Mouse (Mus musculus) layer of hippocampus, postnatal 10 days (tissue): ENCODE measurements at regions not wholly inside any gene's neighbourhood (a gene's known extent, or its start where the extent isn't known, plus 50 kb on each side); places are given as distances from the start of the nearest gene placed in this dataset.
A peak's percentile ranks its signal among the peaks of the same experiment; 100 is the strongest.

Experiments
- DNase-seq, 2 experiments: peaks; one replicate each; pipeline ENCODE4 v3.0.0; 2021; ENCODE audit warnings: low spot score in 2 of 2

DNA sequence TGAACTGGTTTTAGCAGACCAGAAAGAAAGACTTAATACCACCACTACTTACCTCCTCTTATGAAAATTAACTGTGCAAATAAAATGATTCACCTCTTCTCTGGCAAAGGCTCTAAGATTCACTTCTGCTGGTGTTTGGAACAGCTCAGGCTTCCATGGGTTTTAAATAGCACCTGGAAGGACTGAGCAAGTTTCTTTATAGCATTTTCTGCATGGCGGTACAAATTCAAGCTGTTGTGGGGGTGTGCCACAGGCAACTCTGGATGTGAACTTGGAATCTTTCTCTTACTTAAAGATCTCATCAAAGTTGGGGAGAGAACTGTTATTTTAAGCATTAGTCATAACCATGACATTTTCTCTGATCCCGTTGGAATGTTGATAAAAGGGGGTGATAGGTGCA, 350.1 kb upstream of the Cd180 start:
- DNase-seq, result no peak

DNA sequence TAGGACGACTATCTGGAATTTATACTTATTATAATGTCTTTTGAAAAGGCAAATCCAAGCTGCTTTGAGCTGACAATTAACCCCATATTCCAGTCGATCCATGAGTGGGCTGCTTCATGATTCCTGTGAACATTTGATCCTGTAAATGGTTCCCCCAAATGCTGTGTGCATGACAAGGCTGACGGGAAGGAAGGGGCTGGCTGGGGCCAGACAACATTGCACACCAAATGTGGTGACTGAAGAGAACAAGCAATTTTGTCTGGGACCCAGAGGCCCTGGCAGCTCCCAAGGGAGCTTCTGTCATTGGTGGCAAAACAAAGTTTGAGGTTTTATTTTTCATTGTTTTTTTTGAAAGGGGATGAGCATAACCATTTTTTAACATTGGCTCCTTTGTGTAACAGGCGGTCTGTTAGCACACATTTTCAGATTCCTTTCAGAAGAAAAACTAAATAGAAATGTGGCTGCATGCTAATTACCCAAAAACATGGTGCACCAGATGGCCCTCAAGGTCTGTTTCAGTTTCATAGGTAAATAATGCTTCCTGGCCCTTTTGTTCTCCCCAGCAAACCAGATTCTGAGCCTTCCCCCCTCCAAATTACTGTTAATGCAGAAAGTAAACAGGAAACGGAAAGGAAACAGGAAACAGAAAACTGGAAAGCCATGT, 348.6 kb upstream of the Cd180 start:
- peak; percentile 24 to 55 for DNase-seq

DNA sequence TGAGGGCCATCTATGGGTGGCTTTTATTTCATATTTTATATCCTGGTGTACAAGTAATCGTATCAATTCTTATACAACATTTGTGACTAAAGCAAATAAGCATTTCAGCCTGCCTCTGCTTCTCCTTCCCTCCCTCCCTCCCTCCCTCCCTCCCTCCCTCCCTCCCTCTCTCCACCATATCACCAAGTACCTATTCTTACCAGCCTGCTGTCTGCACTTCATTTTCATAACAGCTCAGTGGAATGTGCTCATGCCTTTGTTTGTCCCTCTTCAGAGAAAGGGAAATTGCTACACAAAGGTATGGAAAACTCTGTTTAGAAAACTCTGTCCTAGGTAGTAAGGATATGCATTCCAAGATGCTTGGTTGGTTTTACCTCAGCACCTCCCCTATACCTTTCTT, 343.9 kb upstream of the Cd180 start:
- DNase-seq, result no peak

DNA sequence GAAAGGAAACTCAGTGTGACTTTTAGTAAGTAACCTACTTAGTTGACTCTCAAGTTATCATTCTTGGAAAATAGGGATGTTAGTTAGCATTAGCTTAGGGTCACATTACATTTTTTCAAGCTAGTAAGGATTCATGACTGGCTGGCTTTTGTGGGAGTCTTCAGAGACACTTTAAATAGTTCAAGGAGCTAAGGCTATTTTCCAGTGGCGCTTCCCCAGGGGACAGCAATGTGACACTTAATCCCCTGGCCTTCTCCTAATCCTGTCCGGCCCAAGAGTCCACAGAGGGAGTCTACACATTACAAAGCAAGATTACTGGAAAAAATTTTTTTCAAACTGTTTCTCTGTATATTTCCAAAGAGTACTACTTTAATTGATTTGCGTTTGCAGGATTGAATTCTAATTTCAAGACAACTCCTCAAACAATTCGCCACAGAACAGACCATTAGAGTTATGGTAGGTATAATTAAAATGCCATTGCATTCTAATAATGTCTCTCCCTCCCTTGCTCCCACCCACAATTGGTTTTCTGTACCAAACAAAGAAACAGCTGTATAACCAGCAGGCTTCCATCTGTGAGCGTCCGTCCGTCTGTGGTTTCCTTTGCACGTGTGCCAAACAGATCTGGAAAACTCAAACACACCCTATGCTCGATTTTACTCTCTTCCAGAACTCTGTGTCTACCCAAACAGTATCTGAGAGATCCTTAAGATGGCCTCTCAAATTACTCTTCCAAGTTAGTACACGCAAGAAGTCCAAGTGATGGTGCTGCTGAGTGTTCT, 341.1 kb upstream of the Cd180 start:
- no peak for DNase-seq

DNA sequence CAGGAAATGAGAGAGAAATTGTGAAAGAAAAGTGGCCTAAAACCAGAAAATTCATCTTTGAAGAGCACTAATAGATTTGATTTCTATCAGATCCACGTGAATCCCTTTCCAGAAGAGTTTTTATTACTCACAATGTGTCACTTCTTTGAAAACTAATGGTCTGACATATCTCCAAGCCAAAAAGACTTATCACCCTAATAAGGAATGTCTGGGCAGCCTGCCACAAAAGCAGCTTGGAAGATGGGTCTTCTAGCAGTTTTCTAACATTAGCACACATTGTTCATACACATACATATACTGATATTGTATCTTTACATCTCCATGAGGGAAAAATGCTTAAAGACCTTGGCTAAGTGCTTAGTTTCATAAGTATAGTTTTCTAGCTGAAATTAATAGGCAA, 337.8 kb upstream of the Cd180 start:
- DNase-seq, result no peak

DNA sequence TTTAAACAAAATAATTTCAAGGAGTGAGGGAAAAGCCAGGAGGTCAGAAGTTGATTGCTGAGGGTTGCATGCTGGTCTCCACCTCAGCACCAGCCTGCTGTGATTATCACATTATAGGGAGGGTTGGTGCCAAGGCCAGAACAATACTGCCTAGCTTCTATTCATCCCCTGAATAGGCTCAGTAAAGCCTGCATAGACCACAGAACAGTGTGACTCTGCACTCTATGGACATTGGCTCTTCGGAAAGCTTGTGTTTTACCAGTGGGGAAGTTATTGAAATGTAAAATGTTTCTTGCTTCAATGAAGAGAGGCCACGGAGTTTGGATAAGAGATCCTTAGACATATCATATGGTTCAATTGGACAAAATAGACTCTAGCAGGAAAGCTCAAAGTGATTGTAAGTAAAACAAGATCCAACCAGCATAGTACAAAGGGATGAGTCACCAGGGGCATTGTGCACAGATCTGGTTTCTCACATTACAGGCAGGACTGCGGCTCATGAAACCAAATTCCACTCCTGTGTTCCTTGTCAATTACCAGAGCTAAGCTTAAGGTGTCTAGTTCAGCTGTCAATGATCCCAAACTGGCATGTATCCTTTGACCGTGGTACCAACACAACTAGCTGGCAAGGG, 320.8 kb upstream of the Cd180 start:
- no peak for DNase-seq

DNA sequence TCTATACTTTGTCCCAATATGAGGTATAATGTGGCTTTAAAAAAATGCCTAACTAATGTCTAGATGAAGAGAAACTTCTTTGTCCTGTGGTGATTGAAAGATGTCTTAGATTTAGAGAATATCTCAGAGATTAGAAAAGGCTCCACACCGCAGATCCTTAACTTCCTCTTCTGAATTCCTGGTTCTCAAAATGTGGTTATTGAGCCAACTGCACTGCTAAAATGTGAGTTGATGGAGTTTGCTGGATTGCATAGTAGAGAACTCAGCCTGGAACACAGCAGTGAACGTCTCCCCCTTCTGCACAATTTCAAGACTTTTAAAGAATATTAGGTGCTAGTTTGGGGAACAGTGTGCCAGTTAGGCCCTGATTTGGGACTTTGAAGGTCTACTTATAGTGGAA, 312.7 kb upstream of the Cd180 start:
- no peak for DNase-seq

DNA sequence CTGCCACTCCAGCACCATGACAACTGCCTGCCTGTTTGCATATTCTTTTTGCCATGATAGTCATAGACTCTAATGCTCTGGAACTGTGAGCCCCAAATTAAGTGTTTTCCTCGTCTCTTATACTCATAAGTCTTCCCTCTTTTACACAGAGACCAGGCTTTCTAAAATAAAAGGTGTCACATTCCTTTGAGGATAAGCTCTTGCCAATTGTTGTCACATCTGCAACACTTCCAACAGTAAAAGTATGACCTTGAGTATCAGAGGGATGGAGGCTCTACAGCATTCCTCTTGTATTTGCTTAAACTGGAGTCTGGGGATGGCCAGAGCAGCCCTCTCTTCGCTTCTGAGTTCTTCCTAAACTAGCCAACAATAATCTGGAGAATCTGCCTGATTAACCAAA, 301.4 kb upstream of the Cd180 start:
- DNase-seq, result no peak

DNA sequence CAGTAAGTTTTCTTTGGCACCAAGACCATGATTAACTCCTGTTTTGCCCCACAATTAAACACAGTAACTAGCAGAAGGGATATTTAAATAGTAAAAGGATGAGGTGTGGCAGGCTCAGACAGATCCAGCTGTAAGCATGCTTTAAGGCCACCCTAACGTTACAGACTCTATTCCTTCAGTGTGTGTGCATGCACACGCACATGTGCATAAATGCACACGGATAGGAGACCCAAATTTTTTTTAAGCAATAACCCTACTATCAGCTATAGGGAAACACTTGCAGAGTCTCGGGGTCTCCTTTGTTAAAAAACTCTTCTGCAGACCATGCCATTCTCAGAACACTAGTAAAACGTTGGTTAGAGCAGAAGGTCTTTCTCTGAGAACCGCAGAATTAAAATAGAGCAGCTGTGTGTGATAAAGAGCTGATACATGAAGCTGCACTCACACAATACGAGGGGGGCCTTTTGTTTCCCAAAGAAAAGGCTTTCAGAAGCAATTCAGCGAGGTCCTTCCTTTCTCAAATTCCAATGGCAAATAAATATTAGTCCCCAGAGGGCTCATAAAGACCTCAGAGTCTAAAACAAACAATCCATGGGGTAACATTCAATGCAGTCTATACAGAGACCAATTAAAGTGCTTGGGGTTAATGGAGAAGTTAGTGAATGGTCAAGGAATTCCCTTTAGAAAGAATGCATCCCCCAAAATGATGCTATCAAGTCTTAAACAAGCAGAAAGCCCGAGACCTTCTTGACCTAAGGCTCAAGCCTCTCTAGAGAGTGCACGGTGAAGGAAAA, 300.3 kb upstream of the Cd180 start:
- DNase-seq, result no peak

DNA sequence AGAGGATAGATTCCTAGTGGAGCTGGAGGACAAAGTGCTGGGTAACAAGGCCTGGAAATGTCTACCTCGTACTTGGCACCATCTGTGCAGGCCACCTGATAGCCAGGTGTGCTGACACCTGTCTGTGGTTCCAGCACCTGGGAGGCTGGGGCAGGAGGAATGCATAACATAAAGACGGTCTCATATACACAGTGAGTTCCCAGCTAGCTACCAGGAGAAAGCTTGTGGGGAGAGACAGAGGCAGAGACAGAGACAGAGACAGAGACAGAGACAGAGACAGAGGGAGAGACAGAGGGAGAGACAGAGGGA, 299.7 kb upstream of the Cd180 start:
- no peak for DNase-seq

DNA sequence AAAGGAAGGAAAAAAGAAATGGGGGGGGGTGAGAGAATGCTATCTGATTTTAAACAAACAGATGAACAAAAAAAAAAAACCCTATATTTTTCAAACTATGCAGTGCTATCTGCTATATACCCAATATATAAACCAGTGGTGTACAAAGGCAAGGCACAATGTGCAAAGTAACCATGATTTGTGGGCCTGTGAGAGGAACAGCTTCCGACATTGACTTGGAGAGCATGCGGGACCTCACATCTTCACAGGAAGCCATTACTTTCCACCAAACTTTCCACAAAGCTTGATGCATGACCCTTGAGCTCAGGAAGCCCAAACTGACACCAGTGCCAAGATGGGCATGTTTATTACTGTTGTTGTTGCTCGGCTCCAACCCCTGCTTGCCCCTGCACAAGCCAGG, 299.3 kb upstream of the Cd180 start:
- DNase-seq, result no peak

DNA sequence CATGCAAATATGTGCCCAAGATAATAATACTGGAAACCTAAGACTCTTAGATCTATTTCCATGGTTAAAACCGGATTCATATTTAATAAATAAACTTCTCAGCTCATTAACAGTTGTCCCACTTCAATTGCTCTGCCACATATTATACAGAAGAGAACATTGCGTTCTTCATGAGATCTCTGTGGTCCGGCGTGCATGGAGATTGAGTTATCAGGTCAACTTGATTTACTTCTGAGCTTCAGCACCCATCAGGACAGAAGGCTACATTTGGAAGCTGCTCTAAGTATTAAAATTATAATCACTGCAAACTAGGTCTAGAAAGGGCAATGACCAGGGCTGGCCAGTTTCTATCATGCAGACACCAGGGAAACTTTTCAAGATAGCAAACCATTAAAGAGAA, 295.9 kb upstream of the Cd180 start:
- DNase-seq, result no peak

DNA sequence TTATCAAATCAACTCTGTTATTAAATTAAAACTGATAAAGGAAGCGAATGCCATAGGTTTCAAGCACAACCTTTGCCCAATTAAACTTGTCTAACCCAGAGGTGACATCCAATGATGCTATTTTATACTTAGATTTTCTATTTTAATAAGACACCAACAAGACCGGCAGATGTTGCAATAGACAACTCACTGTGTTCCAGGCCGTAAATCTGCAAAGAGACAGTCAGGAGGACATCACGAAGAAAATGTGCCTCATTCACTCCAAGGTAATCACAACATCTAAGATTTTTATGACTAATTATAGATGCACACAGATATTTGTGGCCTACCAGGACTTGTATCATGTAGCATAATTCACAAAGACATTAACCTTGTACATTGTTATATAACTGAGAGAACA, 281.5 kb upstream of the Cd180 start:
- no peak for DNase-seq

DNA sequence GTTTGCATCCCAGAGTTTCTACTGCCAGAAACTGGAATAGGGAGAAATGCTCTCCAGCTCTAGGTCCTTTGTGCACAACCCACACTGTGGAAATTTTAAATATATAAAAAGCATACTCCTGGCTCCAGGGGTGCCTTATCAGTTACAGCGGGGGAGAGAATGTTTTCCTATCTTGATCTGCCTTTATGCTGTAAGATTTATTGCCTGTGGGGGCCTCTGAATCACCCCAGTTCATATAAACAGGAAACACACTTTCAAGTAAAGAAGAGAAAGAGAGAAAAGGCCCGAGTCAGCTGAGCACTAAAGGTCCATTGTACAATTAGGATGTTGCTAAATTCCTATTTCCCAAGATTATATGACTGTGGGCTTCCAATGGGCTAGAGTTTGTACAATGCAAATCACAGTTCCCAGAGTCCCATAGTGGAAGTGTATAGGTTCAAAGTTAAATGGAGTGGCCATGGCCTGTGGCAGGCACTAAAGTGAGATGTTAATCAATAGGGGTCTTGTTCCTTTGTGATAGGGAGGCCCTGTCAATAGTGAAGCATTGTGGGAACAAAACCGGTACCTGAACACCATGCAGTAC, 258.9 kb upstream of the Cd180 start:
- DNase-seq, result no peak

DNA sequence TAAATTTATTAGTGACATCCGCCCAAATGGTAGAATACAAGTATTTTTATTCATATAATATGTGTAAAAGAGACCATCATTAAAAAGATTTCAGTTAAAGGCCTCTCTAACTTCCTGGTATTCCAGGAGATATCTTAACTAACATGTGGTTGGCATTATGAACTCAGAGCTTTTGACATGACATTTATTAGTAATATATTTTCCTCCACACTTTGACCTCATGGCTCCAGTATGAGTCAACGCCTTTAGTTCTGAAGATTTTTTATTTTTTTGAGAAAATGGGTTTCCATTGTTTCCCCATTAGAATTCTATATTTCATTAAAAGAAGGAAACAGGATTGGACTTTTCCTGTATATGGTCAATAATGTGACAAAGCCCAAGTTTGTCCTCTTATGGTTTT, 250.7 kb upstream of the Cd180 start:
- DNase-seq, result no peak

DNA sequence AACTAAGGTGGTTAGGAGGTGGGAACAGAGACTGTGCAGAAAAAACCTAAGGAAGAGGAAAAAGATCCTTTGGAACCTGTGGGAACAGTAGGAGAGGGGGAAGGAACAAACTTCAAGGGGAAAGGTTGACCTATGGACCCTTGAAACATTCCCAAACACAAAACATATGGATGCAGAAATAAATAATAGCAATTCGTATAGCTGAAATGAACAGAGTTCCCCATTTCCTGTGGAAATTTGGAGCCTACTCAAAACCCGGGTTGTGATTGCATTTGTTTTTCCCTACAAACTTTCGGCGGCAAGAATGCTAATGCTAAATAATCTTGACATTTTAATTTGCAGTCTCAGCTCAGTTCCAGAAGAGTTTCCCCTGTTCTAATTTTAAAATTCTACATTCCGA, 246.0 kb upstream of the Cd180 start:
- no peak for DNase-seq

DNA sequence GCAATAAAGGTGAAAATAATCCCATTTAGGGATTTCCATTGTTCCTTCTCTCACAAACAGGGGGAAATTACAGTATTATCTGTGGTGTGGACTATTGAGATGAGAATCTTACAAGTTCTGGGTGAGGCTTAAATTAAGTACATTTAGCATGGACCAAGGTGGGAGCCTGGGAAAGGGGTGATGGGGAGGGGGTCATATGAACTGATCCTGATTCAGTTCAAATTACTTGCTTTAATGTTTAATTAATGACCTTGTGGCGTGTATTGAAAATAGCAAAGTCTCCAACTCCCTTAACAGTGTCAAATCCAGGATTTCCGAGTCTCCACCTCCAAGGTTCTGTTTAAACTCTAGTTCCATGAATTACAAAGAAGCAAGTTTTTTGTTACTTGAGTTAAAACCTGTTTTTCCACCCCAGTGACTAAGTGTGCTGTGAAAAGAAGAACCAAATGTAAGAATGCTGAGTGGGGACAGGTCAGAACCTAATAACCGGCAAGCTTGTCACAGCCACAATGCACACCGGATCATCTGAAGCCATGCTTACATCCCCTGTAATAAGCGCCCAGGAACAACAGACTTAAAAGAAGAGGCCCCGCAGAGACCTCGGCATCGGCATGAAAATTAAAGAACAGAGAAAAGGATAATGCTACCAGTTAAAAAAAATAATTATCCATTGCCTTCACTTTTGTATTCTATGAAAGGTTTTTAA, 243.8 kb upstream of the Cd180 start:
- no peak for DNase-seq

DNA sequence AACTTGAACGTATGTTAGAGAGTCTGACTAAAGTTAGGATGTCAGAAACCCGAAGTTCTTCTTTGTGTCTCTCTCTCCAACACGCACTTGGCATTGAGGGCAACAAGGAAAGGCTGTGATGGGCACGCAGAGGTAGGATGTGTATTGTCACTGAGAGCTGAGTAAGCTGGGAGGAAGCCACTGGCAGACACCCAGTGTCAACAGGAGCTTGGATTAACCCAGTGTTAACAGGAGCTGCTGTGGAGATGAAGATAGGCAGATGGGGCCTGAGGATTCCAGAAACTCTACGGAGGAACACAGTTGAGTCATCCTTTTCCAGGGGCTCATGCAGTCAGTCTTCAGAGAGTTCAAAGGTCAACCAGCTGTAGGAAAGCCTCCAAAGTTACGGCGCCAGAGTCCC, 242.2 kb upstream of the Cd180 start:
- no peak for DNase-seq

DNA sequence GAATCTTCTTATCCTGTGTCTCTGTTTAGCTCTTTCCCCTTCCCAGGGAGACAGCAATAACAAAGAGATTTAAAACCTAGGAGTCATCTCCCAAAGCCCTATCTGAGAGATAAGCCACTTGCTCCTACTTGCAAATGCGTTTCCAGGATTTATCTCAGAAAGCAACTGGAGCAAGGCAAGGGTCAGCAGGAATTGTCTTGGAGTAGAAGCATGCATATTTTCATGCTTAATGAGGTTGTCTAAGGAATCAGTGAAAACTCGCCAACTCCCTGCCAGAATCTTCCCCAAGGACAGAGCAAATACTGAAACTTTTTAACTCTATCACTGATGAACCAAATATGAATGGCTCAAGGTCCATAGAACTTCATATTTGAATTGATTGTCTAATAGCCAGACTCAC, 234.6 kb upstream of the Cd180 start:
- DNase-seq, result no peak

DNA sequence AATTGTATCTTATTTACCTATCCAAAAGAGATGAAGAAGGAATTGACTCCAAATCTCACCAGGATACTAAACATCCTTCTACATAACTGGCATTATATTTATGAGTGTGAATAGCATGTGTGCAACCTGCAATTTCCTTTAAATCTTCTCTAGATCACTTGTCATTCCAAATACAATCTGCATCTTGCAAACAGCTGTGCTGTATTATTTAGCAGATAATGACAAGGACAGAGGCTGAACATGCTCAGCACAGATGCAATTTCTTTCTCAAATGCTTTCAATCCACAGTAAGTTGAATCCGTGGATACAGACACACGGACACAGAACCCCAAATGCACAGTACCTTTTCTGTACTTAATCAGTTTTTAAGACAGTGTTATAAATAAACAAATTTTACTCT, 229.4 kb upstream of the Cd180 start:
- no peak for DNase-seq

DNA sequence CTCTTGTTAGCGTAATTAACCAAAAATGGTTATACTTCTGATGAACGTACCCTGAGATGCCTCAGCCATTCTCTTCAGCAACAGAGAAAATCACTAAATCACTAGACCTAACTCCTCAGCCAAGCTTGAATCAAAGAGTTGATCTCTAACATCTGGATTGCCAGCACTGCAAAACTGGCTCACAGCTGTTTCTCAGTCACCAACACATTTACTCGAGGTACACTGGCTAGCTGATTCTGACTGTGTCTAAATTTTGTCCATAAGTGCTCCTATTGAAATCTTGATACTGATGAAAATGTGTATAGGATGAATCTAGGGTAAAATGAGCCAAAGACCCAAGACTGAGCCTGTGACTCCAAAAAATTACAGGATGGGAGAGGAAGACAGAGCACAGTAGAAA, 211.5 kb upstream of the Cd180 start:
- DNase-seq, result no peak
